Mouse (Mus musculus) layer of hippocampus, adult 18-20 months (tissue): Measurements from ENCODE around the gene Krtap27-1. TPM values are rescaled to one million over a fixed set of nuclear protein-coding genes. Genes with fewer than 3 reads are reported as not detected.

Experiments
- DNase-seq, 2 experiments: peaks; one replicate each; pipeline ENCODE4 v3.0.0; 2022; ENCODE audit warnings: low spot score in 2 of 2
- long read RNA-seq: library from polyadenylated mRNA; stranded (forward); transcript quantifications from one replicate; pipeline ENCODE4 v2.0.0, GENCODE M21; 2021
- total RNA-seq, 2 experiments: library from RNA; stranded (reverse); gene quantifications; 2 replicates each; pipeline ENCODE4 v1.2.3; 2021

Gene Krtap27-1
- not detected for total RNA-seq
- long read RNA-seq, result 0 reads

DNA sequence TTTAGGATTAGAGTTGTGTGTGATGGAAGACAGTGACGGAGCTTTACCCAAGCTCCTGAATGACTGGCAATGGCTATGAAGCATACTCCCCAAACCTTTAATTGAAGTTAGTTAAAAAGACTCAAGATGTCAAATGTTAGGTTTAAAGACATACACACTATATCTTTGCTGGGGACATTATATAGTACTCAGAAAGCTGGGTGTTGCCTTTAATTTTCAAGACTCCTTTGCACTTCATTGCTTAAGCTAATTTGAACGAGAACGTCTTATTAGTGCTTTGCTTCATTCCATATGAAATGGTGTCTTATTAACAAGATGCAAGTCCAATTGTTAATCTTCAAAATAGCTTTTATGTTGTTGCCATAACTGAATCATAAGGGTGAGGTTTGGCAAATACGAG is at the start of gene Krtap27-1:
Krtap27-1 (minus strand) TSS at position 101 of the 400 bp plus-strand sequence.
- no peak for DNase-seq

- DNase-seq, result no peak
These were observed 48.6 kb upstream of the Krtap27-1 start for GRCm38 (mm10) chr16:88720031-88720430.

- DNase-seq, result no peak
These were observed 45.1 kb upstream of the Krtap27-1 start for GRCm38 (mm10) chr16:88716549-88716948.

- no peak for DNase-seq
These were observed 39.8 kb upstream of the Krtap27-1 start for GRCm38 (mm10) chr16:88711245-88711644.

- no peak for DNase-seq
These were observed 39.3 kb upstream of the Krtap27-1 start for GRCm38 (mm10) chr16:88710757-88711156.

- no peak for DNase-seq
These were observed 36.1 kb upstream of the Krtap27-1 start, which contains the start of gene 2310061N02Rik for GRCm38 (mm10) chr16:88707496-88708012. TSS of gene 2310061N02Rik (minus strand) at chr16:88707962.

- DNase-seq, result no peak
These were observed 29.8 kb upstream of the Krtap27-1 start for GRCm38 (mm10) chr16:88701072-88701864.

GRCm38 (mm10) chr16:88696256-88696655 is 24.8 kb upstream of the Krtap27-1 start:
- DNase-seq, result no peak

- peak in 1 of 2 experiments; percentile 3 for DNase-seq
These were observed 9.8 kb upstream of the Krtap27-1 start for GRCm38 (mm10) chr16:88681282-88681681.

- no peak for DNase-seq
These were observed 7.6 kb upstream of the Krtap27-1 start for GRCm38 (mm10) chr16:88679099-88679498.

DNA sequence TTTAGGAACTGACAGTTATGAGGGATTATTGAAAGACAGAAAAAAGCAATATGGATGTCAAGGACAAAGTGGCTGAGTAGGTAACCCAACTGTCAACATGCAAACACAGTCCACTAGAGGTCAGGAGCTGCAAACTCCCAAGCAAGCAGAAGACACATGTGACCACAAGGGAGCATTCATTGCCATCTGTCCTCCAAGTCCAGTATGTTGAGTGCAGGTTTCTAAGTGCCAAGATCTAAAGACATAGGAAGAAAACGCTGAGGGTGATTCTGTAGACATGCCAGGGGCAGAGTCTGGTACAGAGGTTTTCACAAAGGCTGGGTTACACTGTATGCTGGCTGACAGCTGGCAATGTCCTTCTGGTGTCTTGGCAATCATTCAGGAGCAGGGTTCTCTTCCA is 14.0 kb downstream of the Krtap27-1 start:
- no peak for DNase-seq

DNA sequence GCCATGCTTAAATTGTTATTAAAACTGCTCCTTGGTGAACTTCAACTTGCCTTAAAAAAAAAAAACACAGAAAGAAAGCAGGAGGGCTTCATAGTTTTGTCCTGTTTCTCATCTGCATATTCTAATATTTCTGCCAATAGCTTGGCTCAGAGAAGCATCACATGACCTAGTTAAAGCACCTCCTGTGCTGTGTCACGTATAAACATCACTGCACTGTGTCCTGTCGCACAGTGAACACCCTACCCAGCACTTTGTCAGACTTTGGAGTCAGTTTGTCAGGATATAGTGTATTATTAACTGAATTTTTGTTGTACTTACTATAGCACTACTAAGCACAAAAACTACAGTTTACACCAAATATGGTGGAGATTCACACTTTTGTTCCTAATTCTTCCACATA is 19.5 kb downstream of the Krtap27-1 start:
- DNase-seq, result no peak

GRCm38 (mm10) chr16:88651082-88651481 is 20.4 kb downstream of the Krtap27-1 start:
- no peak for DNase-seq

DNA sequence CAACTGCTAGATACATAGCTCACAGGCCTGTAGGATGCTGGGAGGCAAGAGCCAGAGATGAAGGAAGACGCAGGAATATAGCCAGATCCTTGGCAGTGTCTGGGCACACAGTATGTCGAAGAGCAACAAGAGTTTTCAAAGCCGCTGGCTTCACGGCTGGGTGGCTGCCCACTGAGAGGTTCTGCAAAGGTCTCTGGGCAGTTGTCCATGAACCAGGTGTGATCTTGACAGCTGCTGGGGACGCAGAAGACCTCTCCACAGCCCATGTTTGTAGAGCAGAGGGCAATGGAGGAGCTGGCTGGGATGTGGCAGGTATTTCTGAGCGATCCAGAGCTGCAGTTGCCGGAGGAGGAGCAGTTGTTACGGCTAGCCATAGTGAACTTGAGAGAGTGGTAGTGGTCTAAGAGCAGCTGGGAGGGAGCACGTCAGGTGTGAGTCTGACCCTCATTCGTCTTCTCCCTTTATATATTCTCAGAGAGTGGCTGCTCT is 24.1 kb downstream of the Krtap27-1 start, which contains the start of gene Krtap26-1:
Krtap26-1 (minus strand) TSS at position 439 of the 489 bp plus-strand sequence.
- DNase-seq, result no peak

DNA sequence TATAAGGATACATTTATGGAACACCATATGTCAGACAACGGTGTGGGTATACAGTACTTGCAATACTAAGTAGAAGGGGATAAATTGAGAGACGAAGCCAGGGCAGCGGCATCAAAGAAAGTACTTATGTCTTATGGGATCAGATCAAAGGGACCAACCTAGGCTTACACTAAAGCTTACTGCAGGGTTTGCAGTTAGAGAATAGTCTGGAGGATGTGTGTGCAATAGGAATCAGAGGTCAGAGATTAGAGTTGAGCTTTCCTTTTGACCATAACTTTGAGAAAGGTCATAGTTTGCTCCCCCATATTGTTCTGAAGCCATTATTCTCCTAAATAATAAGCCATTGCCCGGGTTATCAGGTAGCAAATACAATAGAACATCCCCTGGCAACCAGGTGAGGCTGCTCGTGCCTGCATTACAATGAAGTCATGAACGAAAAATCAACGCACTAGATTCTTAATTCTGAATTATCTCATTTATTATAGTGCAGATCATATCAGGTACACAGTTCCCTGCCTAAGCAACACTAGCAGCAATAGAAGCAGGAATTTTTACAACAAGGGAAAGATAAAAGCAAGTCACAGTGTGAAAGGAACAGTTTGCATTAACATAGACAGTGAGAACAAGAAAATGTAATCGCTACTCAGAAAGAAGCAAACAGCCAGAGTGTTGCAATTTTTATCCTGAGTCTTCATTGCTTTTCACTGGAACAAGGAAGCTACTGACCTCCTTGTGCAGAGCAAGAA is 24.9 kb downstream of the Krtap27-1 start:
- DNase-seq, result no peak

DNA sequence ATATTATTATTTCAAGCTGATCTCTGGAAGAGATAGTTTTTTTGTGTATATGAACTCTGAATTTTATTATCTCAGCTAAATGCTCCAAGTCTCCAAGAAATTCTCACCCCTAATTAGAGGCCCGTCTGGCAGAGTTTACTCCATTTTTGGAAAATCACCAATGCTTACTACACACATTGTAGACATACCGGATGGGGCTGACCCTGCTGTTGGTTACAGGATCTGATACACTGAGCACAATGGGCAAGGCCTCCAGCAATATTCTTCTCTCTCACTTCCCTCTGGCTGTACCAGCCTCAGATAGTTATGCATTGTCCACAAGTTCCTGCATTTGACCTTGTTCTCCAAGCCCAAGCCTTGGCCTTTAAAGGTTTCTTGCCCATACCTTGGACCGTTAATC is 31.4 kb downstream of the Krtap27-1 start:
- no peak for DNase-seq

GRCm38 (mm10) chr16:88635142-88635541 is 36.3 kb downstream of the Krtap27-1 start:
- DNase-seq, result no peak

DNA sequence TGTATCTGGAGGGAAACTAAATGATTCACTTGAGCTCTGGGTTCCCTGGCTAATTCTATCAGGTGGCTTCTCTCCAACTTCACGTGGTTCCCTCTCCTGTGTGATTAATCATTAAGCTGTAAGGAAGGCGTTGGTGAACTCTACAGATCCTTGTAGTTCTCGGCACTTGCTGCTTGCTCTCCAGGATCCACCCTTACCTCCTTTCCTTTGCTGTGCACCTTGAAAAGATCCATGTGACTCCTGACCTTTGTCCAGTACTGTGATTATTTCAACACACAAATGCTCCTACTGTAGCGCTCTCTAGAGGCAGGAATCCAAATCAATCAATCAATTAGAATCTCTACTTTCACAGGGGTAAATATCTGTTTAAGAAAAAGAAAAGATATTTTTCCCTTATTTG is 40.0 kb downstream of the Krtap27-1 start:
- no peak for DNase-seq

DNA sequence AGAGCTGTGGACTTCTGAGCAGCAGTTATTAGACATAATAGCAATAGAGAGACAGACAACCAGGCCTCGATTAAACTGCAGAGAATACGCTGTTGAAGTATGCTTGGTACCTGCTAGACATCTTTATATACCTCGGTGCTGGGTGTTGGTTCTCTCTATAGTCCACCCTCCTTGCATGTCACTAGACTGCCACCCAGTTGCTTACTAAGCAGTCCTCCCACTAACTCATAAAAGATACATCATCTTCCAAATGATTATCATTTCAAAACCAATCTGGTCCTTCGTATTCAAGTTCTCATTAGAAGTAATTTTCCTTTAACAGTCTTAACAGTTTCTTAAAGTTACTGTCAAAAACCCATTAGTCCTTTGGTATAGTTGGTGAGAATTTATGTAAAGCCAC is 43.9 kb downstream of the Krtap27-1 start, which contains the start of gene 2310079G19Rik:
2310079G19Rik (minus strand) TSS at position 101 of the 400 bp plus-strand sequence.
- DNase-seq, result no peak
